Mouse (Mus musculus) liver, postnatal 0 days (tissue): ENCODE measurements at regions not wholly inside any gene's neighbourhood (a gene's known extent, or its start where the extent isn't known, plus 50 kb on each side); places are given as distances from the start of the nearest gene placed in this dataset.

Source experiments
- ATAC-seq: fragments of 200-750 bp; cut with Nextera tagmentation; 2 replicates; pipeline ENCODE4 v1.8.0; 2017; ENCODE audit warnings: mild to moderate bottlenecking, moderate library complexity
- DNase-seq: peaks from one replicate; pipeline ENCODE4 v3.0.0-alpha.2; 2016
- H3K27ac ChIP-seq: fragments of 300-500 bp; sonication (generic); 2 replicates; pipeline ENCODE4 v1.5.1; 2014; ENCODE audit warnings: antibody characterized with exemption, moderate library complexity, mild to moderate bottlenecking, low read depth
- H3K27me3 ChIP-seq: fragments of 300-500 bp; sonication (generic); 2 replicates; pipeline ENCODE4 v1.6.1; 2014; ENCODE audit warnings: low read length, control low read depth, mixed read lengths; ENCODE audit not compliant: insufficient read depth
- H3K36me3 ChIP-seq: fragments of 300-500 bp; sonication (generic); replicated peaks from 2 replicates; pipeline ENCODE4 v1.6.1; 2014; ENCODE audit warnings: mild to moderate bottlenecking, control low read depth, low read length, moderate library complexity, mixed read lengths; ENCODE audit not compliant: insufficient read depth
- H3K4me1 ChIP-seq: fragments of 300-500 bp; sonication (generic); 2 replicates; pipeline ENCODE4 v1.6.1; 2014; ENCODE audit warnings: antibody characterized with exemption, mild to moderate bottlenecking, control low read depth; ENCODE audit not compliant: insufficient read depth
- H3K4me2 ChIP-seq: fragments of 300-500 bp; sonication (generic); 2 replicates; pipeline ENCODE4 v1.6.1; 2014; ENCODE audit warnings: low read depth, mild to moderate bottlenecking, low read length, moderate library complexity, mixed read lengths
- H3K4me3 ChIP-seq: fragments of 300-500 bp; sonication (generic); 2 replicates; pipeline ENCODE4 v1.5.1; 2014; ENCODE audit warnings: low read depth, low read length
- H3K9ac ChIP-seq: fragments of 300-500 bp; sonication (generic); replicated peaks from 2 replicates; pipeline ENCODE4 v1.6.1; 2014; ENCODE audit warnings: mild to moderate bottlenecking, moderate library complexity
- H3K9me3 ChIP-seq: fragments of 300-500 bp; sonication (generic); 2 replicates; pipeline ENCODE4 v1.6.1; 2016; ENCODE audit warnings: mild to moderate bottlenecking, control low read depth, low read length, mixed read lengths
- CTCF ChIP-seq: sonication (generic); IDR thresholded peaks from 2 replicates; pipeline ENCODE4 v1.5.1; 2016; ENCODE audit warnings: antibody characterized with exemption, low read depth
- EP300 ChIP-seq: IDR thresholded peaks from 2 replicates; pipeline ENCODE4 v1.6.1; 2016; ENCODE audit warnings: antibody characterized with exemption, low read depth, mild to moderate bottlenecking
- whole genome bisulfite sequencing: fragments of 180-500 bp; shearing (Covaris S2); extraction: QIAGEN DNeasy Blood & Tissue Kit; methylation state at CpG from one replicate; pipeline ENCODE4 v1.1.7; 2014; ENCODE audit not compliant: insufficient replicate concordance; 5-methylcytosine and 5-hydroxymethylcytosine counted together

DNA sequence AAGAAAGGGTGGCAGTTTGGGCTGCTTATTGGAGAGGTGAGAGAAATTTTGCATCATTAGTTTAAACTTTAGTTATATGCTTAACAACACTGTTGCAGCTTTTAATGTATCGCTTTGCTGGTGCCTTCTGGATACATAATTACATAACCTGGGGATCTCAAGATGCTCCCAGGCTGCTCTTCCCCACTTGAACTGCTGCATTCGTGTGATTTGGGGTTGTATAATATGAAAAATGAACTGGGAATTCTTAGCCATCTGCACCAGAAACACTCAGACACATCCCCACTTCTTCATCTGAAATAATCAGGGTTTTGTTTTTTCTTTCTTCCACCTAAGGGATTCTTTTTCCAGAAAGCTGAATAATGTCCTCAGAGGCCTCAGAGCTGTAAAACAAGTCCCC lies 120.8 kb downstream of the Mreg start:
- H3K4me3 ChIP-seq = no peak overlapping the region
- no peak overlapping the region for H3K4me2 ChIP-seq
- H3K27ac ChIP-seq = no peak overlapping the region
- DNase-seq = no peak
- no peaks in the 10 kb centered on the region for H3K9me3 ChIP-seq
- no peaks in the 10 kb centered on the region for H3K27me3 ChIP-seq
- H3K36me3 ChIP-seq = no peaks in the 10 kb centered on the region
- H3K4me1 ChIP-seq = no peaks in the 10 kb centered on the region
- 67% methylated on average over 2 of the region's 2 CpGs for WGBS
- no peak overlapping the region for H3K9ac ChIP-seq
- ATAC-seq = no peak
- TF ChIP-seq CTCF = no peak
- no peak for TF ChIP-seq EP300

- Histone ChIP-seq H3K4me3 (no peak overlapping the region), H3K4me2 (no peak overlapping the region), H3K27ac (no peak overlapping the region), H3K9me3 (no peaks in the 10 kb centered on the region), H3K27me3 (no peaks in the 10 kb centered on the region), H3K4me1 (no peaks in the 10 kb centered on the region), H3K9ac (no peak overlapping the region), H3K36me3 (no peaks in the 10 kb centered on the region)
- 62% methylated on average over 6 of the region's 6 CpGs for WGBS
- TF ChIP-seq CTCF = no peak
- TF ChIP-seq EP300 = no peak
- no peak for ATAC-seq
- no peak for DNase-seq
Measured at GRCm38 (mm10) chr1:72085661-72086060, 126.4 kb downstream of the Mreg start.

GRCm38 (mm10) chr1:72084219-72084618 lies 127.9 kb downstream of the Mreg start:
- Histone ChIP-seq H3K9ac (no peak overlapping the region), H3K36me3 (no peaks in the 10 kb centered on the region), H3K27me3 (no peaks in the 10 kb centered on the region), H3K4me1 (no peaks in the 10 kb centered on the region), H3K4me3 (no peak overlapping the region), H3K4me2 (no peak overlapping the region), H3K27ac (no peak overlapping the region), H3K9me3 (no peaks in the 10 kb centered on the region)
- no peak for ATAC-seq
- TF ChIP-seq CTCF (no peak), EP300 (no peak)
- no peak for DNase-seq
- WGBS = 66% methylated on average over 3 of the region's 3 CpGs

- Histone ChIP-seq H3K4me1 (no peaks in the 10 kb centered on the region), H3K9me3 (no peaks in the 10 kb centered on the region), H3K4me2 (no peak overlapping the region), H3K27ac (no peak overlapping the region), H3K4me3 (no peak overlapping the region), H3K27me3 (no peaks in the 10 kb centered on the region), H3K36me3 (no peaks in the 10 kb centered on the region), H3K9ac (no peak overlapping the region)
- no peak for ATAC-seq
- no peak for DNase-seq
- 71% methylated on average over 4 of the region's 4 CpGs for WGBS
- TF ChIP-seq EP300 = no peak
- TF ChIP-seq CTCF = no peak
Measured at GRCm38 (mm10) chr1:72082366-72082765, 129.7 kb downstream of the Mreg start.

GRCm38 (mm10) chr1:72081811-72082210 lies 130.3 kb downstream of the Mreg start:
- ATAC-seq = no peak
- Histone ChIP-seq H3K27me3 (no peaks in the 10 kb centered on the region), H3K36me3 (no peaks in the 10 kb centered on the region), H3K4me3 (no peak overlapping the region), H3K9me3 (no peaks in the 10 kb centered on the region), H3K4me2 (no peak overlapping the region), H3K27ac (no peak overlapping the region), H3K4me1 (no peaks in the 10 kb centered on the region), H3K9ac (no peak overlapping the region)
- 83% methylated on average over 5 of the region's 5 CpGs for WGBS
- DNase-seq = no peak
- no peak for TF ChIP-seq CTCF
- TF ChIP-seq EP300 = no peak

- Histone ChIP-seq H3K36me3 (no peaks in the 10 kb centered on the region), H3K27me3 (no peaks in the 10 kb centered on the region), H3K9ac (no peak overlapping the region), H3K4me1 (no peaks in the 10 kb centered on the region), H3K4me3 (no peak overlapping the region), H3K4me2 (no peak overlapping the region), H3K27ac (no peak overlapping the region), H3K9me3 (no peaks in the 10 kb centered on the region)
- 78% methylated on average over 7 of the region's 7 CpGs for WGBS
- ATAC-seq (no peak), DNase-seq (no peak)
- TF ChIP-seq CTCF = no peak
- TF ChIP-seq EP300 = no peak
Measured at GRCm38 (mm10) chr1:72078926-72079550, 133.1 kb downstream of the Mreg start.

GRCm38 (mm10) chr1:72076341-72076740 lies 135.8 kb downstream of the Mreg start:
- WGBS = 28% methylated on average over 1 of the region's 1 CpGs
- ATAC-seq (no peak), DNase-seq (no peak)
- Histone ChIP-seq H3K9me3 (no peaks in the 10 kb centered on the region), H3K4me3 (no peak overlapping the region), H3K9ac (no peak overlapping the region), H3K36me3 (no peaks in the 10 kb centered on the region), H3K27ac (no peak overlapping the region), H3K4me1 (no peaks in the 10 kb centered on the region), H3K27me3 (no peaks in the 10 kb centered on the region), H3K4me2 (no peak overlapping the region)
- TF ChIP-seq EP300 (no peak), CTCF (no peak)
